In the genomic region with DNA sequence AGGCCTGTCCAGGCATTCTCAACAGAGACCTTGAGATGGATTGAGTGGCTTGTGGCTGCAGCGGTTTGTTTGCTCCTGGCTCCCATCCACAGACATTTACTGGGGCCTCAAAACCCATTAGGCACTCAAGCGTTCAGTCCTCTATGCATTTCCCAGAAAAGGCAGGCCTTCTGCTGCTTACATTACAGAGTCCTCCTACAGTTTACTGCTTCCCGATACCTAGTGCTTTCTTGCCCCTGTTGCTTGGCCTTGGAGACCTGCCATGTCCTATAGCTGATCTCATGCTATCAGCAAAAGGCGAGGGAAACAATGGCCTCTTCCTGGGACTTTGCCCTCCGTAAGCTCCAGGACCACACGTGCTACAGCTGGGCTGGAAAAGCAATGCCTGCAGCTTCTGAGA, we compare ENCODE assay signal across 9 mouse cellular contexts.
DNase-seq lines count a peak whose midpoint lies in the region; ATAC-seq and TF ChIP-seq lines count a peak whose summit lies in the region.
"Had no signal": no experiment of that assay in that cellular context is flagged by ENCODE, and none has a peak within 500 bp of the region (broad histone marks: within the 10 kb centered on the region; RNA-seq: fewer than 3 reads in every experiment).

No protein-coding gene starts in this region.

- H3K27me3 ChIP-seq in heart, embryonic 15.5 days = no peaks in the 10 kb centered on the region
- H3K27me3 ChIP-seq in heart, adult 2 months (ENCODE audit: control insufficient read depth, insufficient read depth, low read length) = no peaks in the 10 kb centered on the region
- H3K27me3 ChIP-seq in limb, embryonic 13.5 days = no peaks in the 10 kb centered on the region

- no peak overlapping the region for H3K4me2 ChIP-seq in heart, embryonic 15.5 days
- H3K4me2 ChIP-seq in limb, embryonic 13.5 days (replicated peaks) = no peak overlapping the region

- intact Hi-C loops in heart, adult 2 months (cut with DNase I) = no loop called here
- intact Hi-C loops in gastrocnemius, adult 2 months (cut with DNase I) = no loop called here
- intact Hi-C loops in gastrocnemius, postnatal 36 days (cut with DNase I) = no loop called here

- H3K79me2 ChIP-seq in heart, adult 2 months (replicated peaks; ENCODE audit: control insufficient read depth, insufficient read depth, low read length) = 0 out of 2 replicates have a peak, but pooled peaks cover 1% of the 10 kb centered on the region

- H3K4me3 ChIP-seq in heart, embryonic 15.5 days = no peak overlapping the region
- H3K4me3 ChIP-seq in heart, adult 2 months = no peak overlapping the region
- H3K4me3 ChIP-seq in limb, embryonic 13.5 days = no peak overlapping the region
- H3K4me3 ChIP-seq in gastrocnemius, adult 2 months = no peak overlapping the region

- H3K9ac ChIP-seq in heart, embryonic 15.5 days = no peak overlapping the region
- H3K9ac ChIP-seq in heart, adult 2 months (ENCODE audit: low read depth, low read length) = no peak overlapping the region
- no peak overlapping the region for H3K9ac ChIP-seq in limb, embryonic 13.5 days

- TF ChIP-seq CTCF in heart, adult 2 months (IDR thresholded peaks at IDR 0.05) = no peak
- TF ChIP-seq CTCF in gastrocnemius, adult 2 months (IDR thresholded peaks at IDR 0.05) = no peak

- no peak for ATAC-seq in heart, embryonic 15.5 days (replicated peaks; ENCODE audit: insufficient number of reproducible peaks, insufficient read depth, low FRiP score, low read depth)
- 0 out of 2 replicates have a peak, but pooled peaks have one; percentile 39 for ATAC-seq in limb, embryonic 13.5 days (ENCODE audit: low FRiP score, low read depth)

- H3K27ac ChIP-seq in heart, embryonic 15.5 days = peak overlapping the region; percentile 72
- H3K27ac ChIP-seq in heart, adult 2 months = no peak overlapping the region
- H3K27ac ChIP-seq in limb, embryonic 13.5 days = peak overlapping the region; percentile 58; the same call in 1 of the 2 replicates
- H3K27ac ChIP-seq in gastrocnemius, adult 2 months = no peak overlapping the region

- no peaks in the 10 kb centered on the region for H3K36me3 ChIP-seq in heart, embryonic 15.5 days
- H3K36me3 ChIP-seq in heart, adult 2 months (ENCODE audit: control insufficient read depth, insufficient read depth, low read length) = no peaks in the 10 kb centered on the region
- H3K36me3 ChIP-seq in limb, embryonic 13.5 days = no peaks in the 10 kb centered on the region

- WGBS in heart, embryonic 15.5 days = 24% methylated on average over 6 of the region's 6 CpGs
- 47% methylated on average over 6 of the region's 6 CpGs for WGBS in heart, adult 2 months
- WGBS in limb, embryonic 13.5 days = 45% methylated on average over 6 of the region's 6 CpGs

- TF ChIP-seq POLR2A in heart, adult 2 months (IDR thresholded peaks at IDR 0.05; ENCODE audit: insufficient read depth, low read depth, low read length) = no peak

- peaks cover 55% of the 10 kb centered on the region for H3K4me1 ChIP-seq in heart, embryonic 15.5 days (replicated peaks)
- peaks cover 12% of the 10 kb centered on the region for H3K4me1 ChIP-seq in heart, adult 2 months (ENCODE audit: control insufficient read depth, insufficient read depth, low read length)
- peaks cover 49% of the 10 kb centered on the region for H3K4me1 ChIP-seq in limb, embryonic 13.5 days

- no peaks in the 10 kb centered on the region for H3K9me3 ChIP-seq in heart, embryonic 15.5 days (replicated peaks)
- no peaks in the 10 kb centered on the region for H3K9me3 ChIP-seq in limb, embryonic 13.5 days

- DNase-seq in heart, adult 2 months = no peak
- DNase-seq in retina, postnatal 1 day = peak; percentile 55
- no peak for DNase-seq in retina, embryonic 14.5 days (ENCODE audit: low spot score)
- DNase-seq in gastrocnemius, adult 2 months = no peak
- DNase-seq in gastrocnemius, postnatal 36 days = no peak
- no peak for DNase-seq in gastrocnemius, adult 18-20 months (ENCODE audit: low spot score)
- DNase-seq: heart, postnatal 10 days had no signal

- TF ChIP-seq EP300 in heart, adult 2 months (IDR thresholded peaks at IDR 0.05; ENCODE audit: insufficient read depth, low read depth, low read length) = no peak

Comparison
In these comparisons a context has a peak if more than half of its experiments do, and no peak if none do; other contexts are left out.
1. H3K27ac ChIP-seq: peak in heart, embryonic 15.5 days (single experiment) and limb, embryonic 13.5 days (single experiment); none in heart, adult 2 months (single experiment) and gastrocnemius, adult 2 months (single experiment).